Mouse (Mus musculus) heart, postnatal 25 days (tissue): ENCODE measurements around the gene Lrrc27. TPM values are rescaled to one million over a fixed set of nuclear protein-coding genes. Genes with fewer than 3 reads are reported as not detected.

ENCODE experiments used
- DNase-seq: peaks from one replicate; pipeline ENCODE4 v3.0.0; 2022; ENCODE audit warnings: low spot score
- intact Hi-C: fragments of 180-260 bp; cut with DNase I; formaldehyde crosslinking; loops from one replicate; pipeline ENCODE4 v1.15.1; 2025
- total RNA-seq, 2 experiments: library from RNA; stranded (reverse); gene quantifications; 2 replicates each; pipeline ENCODE4 v1.2.3; 2021

Gene Lrrc27
- total RNA-seq, 2 experiments from 2014 or later = 19.1 to 20.0 TPM

DNA sequence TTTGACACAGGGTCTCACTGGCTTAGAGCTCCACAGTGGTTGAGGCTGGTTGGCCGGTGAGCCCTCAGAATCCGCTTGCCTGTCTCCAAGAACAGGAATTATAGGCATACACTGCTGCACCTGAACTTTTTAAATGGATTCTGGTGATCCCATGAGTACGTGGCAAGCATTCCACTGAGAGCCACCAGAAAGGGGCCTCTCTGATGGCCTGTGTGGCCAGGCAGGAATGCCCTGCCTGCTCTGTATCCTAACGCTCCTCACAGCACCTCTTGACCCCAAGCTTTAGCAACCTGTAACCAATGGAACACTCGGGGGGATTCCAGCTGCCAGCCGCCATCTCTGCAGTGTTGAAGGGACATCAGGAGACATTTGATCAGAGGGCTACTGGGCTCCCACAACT, 1.0 kb upstream of the Lrrc27 start:
- no peak for DNase-seq
- intact Hi-C loops = loop anchor here (10.0 kb wide), 1 partner anchor 367 kb away; the partner anchor contains the start of genes Mapk1ip1 and Ppp2r2d

DNA sequence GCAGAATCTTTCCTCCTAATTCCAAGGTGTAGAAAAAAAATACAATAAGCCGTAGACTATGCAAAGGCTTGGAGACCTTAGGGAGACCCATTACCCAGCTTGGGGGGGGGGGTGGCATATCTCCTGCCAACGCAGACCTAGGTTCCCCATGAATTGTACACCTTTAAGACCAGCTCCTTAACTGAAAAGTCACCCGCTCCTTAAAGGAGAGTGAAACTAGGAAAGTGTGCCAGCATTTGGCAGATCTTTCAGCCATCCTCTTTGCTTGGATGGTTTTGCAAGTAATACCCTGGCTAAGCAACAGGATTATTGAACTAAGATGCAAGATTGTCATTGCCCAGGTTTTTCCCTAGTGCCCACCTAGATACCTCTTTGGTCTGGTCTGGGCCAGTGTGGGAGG, 963 bp downstream of the Lrrc27 start:
- intact Hi-C loops = loop anchor here (10.0 kb wide), 1 partner anchor 369 kb away; the partner anchor contains the start of genes Mapk1ip1 and Ppp2r2d
- DNase-seq = no peak

DNA sequence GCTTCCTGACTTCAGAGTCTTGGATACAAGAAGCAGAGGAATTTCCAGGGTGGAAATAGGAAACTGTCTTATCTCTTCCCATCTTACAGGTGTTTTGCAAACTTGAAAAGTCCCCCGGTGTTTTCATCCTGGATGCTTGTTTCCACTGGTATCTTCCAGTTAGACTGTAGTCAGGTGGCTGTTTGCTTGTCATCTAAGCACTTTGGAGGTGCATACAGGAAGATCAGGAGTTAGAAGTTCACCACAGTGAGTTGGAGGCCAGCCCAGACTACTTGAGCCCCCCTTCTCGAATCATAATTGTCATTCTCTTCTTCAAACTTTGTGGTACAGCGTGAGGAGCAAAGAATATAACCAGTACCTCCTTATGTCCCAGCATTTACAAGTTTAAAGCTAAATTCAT, 1.4 kb downstream of the Lrrc27 start:
- no peak for DNase-seq
- intact Hi-C loops = loop anchor here (10.0 kb wide), 1 partner anchor 369 kb away; the partner anchor contains the start of genes Mapk1ip1 and Ppp2r2d

DNA sequence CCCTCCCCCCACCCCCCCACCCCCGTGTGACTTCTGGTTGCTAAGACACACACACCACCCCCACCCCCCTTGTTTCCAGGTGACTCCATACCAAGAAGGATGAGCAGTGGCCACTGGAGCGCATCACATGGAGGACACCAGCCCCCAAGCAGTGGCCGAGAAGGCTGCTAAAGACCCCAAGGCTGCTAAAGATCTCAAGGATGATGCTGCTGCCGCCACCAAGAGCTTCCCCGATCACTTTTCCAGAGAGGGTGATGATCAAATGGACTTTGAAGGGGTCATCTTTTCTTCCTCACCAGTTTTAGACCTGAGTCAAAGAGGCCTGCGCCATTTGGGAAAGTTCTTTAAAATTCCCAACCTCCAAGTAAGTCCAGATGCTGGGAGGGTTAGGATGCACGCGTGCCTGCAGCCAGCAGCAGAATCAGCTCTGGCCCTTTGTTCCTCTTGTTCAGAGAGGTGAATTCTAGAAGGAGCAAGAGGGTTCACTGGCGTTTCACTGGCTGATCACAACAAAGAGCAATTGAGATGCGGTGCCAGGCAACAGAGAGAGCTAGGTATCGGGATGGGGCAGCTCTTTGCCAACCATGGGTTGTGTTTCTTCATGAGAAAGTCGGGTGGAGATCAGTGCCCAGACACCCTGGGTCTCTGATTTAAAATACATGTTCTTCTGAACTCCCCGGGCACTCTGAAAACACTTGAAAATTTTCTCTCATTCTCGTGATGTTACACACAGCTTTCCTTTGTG, 2.0 kb downstream of the Lrrc27 start:
- DNase-seq = no peak
- intact Hi-C loops = loop anchor here (10.0 kb wide), 1 partner anchor 370 kb away; the partner anchor contains the start of genes Mapk1ip1 and Ppp2r2d

DNA sequence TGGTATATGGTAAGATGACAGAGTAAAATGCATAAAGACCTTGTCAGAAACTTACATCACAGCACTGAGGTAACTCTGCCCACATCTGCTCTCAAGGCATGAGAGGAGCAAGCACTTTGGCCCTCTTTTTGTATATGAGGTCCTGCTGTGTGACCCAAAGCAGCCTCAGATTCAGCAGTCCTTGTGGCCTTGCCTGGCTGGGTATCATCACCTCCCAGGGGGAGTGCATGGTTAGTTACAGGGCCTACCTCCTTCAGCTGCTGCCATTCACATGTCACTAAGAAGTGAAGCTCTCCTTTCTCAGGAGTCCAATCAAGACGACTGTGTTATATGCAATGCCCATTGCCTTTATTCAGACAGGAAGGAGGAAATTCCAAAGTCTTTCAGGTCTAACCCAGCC, 2.7 kb downstream of the Lrrc27 start:
- DNase-seq = no peak
- intact Hi-C loops = loop anchor here (10.0 kb wide), 1 partner anchor 371 kb away; the partner anchor contains the start of genes Mapk1ip1 and Ppp2r2d

DNA sequence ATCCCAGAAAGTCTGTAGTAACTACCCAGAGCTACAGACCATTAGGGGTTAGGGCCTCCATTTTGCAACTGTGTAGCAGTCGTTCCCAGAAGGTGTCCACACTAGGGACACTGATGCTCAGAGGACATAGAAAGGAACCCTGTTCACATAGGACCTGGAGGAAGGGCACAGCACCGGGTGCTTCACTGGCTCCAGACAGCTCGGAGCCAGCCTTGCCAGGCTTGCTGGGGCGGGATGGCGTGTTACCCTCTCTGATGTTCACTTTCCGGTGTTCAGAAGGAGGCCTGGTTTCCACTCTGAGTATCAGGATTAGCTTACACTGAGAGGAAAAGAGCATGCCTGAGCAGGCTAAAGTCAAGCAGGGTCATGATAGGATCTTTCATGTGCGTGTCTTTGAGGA, 3.2 kb downstream of the Lrrc27 start:
- DNase-seq = no peak
- intact Hi-C loops = loop anchor here (2.0 to 10.0 kb wide), 2 partner anchors 17 to 371 kb away; partner anchors contain the start of genes Mapk1ip1 and Ppp2r2d

DNA sequence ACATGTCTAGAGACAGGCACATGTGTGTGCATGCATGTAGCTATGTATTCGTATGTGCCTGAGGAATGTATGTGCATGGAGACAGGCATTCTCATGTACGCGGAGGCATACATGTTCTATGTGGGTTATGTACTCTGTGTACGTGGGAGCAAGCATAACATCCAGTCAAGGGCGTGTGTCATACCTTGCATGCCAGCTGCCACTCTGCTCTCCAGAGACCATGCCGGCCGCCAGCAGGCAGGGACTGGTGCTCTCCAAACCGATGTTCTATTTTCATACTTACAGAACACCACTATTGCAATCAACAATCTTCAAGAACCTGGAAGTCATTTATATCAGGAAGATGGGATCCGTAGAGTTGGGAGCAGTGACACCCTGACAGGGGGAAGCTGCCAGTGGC, 3.7 kb downstream of the Lrrc27 start:
- DNase-seq = no peak
- intact Hi-C loops = loop anchor here (2.0 to 10.0 kb wide), 2 partner anchors 16 to 372 kb away; partner anchors contain the start of genes Mapk1ip1 and Ppp2r2d

DNA sequence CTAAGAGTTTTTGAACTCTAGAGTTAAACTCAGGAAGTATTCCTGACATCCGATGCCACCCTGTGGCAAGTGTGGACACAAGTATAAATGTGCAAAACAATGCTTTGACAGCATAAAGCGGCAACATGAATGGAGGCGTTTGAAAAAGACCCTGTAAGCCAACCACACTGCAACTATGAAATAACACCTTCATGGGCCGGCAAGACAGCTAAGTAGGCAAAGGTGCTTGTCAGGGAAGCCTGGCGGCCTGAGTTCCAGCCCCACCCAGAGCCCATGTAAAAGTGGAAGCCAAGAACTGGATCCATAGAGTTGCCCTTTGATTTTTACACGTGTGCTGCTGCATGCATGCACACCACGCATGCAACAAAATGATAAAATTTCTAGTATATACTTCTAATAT, 4.3 kb downstream of the Lrrc27 start:
- no peak for DNase-seq
- intact Hi-C loops = loop anchor here (2.0 to 10.0 kb wide), 2 partner anchors 16 to 372 kb away; partner anchors contain the start of genes Mapk1ip1 and Ppp2r2d

DNA sequence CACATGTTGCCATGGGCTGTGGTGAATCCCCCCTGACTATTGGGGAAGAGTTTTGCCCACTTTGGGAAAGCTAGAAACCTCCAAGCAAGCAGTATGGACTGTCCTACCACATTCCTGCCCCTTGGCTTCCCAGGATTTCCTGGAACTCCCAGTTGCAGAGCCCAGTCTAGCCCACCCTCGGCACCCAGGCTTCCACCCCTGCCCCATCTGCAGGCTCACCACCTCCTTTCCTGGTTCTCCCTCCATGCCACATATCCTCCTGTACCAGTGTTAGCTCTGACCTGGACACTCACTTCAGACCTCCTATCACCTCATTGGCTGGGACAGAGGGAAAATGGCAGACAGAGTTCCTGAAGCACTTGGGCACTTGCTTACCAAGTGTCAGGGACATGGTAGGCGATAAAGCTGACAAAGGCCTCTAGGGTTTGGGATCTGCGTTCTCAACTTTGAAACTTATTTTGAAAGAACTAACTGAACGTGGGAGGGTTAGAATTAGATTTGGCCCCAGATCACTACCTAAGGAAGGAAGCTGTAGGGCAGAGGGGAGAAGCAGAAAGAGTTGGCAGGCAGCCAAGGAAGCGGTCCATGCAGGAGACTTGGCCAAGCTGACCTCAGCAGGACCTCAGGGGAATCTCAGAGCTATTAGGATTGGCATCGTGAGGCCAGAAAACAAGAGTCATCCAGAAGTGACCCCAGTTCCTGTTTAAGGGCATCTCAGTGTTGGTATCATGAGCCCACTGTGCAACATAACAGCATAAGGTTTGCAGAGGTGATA, 6.0 kb downstream of the Lrrc27 start:
- intact Hi-C loops = loop anchor here (10.0 kb wide), 1 partner anchor 374 kb away; the partner anchor contains the start of genes Mapk1ip1 and Ppp2r2d
- DNase-seq = no peak

DNA sequence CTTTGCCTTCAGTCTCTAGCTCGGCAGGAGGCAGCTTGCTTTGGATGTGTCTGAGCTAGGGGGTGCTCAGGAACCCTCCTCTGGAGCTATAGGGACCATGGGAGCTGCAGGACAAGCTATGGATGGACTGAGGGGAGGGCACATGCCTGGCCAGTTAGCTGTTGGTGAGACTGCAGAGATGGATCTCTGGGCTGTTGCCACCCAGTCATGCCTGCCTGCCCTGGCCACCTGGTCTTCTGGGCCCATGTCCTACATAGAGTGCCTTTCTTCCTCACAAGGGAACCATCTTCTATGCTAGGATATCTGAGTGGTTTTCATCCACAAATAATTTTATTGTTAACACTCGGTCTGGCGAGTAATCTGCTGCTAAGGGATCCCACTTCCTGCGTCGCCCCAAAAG, 6.7 kb downstream of the Lrrc27 start:
- intact Hi-C loops = loop anchor here (10.0 kb wide), 1 partner anchor 375 kb away; the partner anchor contains the start of genes Mapk1ip1 and Ppp2r2d
- no peak for DNase-seq

DNA sequence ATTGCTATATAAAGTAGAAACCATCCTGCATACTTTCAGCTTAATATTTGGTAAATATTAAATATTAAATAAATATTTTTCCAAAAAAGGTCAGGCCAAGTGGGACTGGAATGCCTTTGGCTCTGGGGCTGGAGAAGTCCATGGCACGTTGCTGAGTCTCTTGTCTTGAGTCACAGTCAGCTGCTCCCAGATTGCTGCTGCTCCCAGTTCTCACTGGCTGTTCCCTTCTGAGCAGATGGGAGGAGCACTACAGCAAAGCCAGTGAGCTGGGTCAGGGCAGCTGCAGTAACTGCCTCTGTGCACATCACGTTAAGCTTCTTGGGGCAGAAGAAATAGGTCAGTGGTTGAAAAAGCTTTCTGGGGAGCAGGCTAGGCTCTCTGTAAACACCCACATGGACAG, 7.5 kb downstream of the Lrrc27 start:
- intact Hi-C loops = no loop called here
- peak; percentile 44 for DNase-seq

DNA sequence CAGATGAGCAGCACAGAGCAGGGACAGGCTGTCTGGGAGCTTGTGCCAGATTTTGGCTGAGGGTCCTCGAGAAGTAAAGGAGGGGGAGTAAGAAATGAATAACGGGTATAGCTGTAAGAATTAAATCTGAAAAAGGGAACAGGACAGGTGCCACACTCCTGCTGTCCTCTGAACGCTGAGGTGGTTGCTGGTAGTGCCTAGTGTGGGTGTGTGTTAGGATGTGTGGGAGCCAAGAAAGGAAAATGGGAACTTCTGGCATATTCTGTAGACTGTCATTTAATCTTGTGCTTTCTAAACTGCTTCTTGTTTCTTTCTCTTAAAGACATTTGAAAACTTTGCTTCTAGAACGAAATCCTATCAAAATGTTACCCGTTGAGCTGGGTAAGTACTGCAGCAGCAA, 8.3 kb downstream of the Lrrc27 start:
- no peak for DNase-seq
- intact Hi-C loops = no loop called here

DNA sequence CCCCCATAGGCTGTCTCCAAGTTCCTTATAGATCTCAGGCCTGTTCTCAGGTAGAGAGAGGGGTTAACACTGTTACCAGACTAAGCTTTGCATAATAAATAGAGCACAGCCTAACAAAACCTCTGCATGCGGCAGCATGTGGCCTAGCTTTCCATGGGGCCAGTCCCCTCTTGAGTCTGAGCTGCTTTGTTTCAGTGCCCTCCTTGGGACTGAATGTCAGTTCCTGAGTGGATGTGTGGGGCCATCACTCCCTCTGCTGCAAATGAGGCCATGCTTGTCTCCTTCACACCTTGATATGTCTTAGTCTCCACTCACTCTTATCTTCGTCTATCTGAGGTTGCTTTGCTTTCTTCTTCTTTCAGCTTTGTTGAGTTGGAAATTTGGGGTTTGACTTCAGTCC, 9.1 kb downstream of the Lrrc27 start:
- intact Hi-C loops = no loop called here
- no peak for DNase-seq

DNA sequence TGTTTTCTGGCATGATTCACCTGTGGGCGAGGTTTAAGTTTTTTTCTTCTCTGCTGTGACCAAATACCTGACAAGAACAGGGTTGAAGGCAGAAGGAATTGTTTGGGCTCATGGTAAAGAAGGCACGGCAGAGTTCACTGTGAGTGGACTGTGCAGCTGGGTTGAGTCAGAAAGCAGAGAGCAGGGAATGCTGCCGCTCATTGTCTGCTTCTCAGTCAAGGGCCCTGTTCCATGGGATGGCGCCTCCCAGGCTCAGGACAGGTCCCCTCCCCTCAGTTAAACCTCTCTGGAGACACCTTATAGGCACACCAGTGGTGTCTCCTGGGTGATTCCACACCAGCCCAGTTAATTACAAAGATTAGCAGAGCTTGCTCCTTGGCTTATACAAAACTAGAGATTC, 9.6 kb downstream of the Lrrc27 start:
- intact Hi-C loops = no loop called here
- DNase-seq = no peak

DNA sequence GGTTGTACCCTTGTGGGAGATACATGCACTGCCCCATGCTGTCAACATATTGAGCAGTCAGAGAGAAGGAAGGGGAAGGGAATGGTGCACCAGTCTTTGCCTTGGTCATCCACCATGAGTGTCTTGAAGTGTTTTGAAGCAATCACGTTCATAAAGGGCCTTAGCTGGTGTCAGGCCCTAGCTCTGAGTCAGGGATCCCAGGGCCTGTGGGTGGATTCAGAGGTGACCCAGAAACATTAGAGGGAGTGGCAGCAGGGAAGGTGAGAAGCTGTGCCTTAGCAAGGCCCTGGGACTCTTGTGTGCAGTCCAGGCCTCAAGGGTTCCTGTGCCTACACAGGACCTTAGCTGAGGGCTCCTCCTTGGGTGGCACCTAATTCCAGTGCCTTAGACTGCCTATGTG, 11.3 kb downstream of the Lrrc27 start:
- no peak for DNase-seq
- intact Hi-C loops = no loop called here

DNA sequence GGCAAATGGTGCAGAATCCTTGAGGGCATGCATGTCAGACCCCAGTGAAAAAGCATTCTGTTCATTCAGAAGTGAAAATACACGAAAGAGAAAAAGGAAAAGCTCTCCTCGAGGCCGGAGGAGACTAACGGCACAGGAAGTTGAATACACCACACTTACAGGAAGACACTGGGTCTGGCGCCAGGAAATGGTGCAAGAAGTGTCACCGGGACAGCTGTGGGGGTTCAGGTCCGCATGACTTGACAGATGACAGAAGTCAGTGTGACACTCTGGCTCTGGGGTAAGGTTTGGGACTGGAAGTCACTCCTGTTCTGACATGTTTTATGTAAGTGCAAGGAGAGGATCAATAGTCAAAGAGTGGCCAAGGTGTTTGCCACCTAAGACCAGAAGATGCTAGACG, 11.9 kb downstream of the Lrrc27 start:
- no peak for DNase-seq
- intact Hi-C loops = no loop called here

DNA sequence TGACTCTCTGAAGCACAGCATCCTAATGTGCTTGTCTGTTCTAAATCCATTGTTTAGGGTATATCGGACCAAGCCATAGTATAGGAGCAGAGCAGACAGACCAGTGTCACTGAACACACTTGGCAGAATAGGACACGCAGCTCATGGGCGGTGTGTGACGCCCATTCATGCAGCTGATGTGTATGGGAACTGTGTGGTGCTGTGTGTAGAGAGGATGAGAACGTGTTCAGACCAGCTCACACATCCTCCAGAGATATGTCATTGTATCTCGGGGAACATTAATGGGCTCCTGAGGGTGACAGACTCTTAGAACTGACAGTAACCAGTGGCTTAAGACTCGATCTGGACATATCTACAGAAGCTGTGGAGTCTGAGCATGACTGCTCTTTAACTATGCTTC, 13.6 kb downstream of the Lrrc27 start:
- no peak for DNase-seq
- intact Hi-C loops = no loop called here

DNA sequence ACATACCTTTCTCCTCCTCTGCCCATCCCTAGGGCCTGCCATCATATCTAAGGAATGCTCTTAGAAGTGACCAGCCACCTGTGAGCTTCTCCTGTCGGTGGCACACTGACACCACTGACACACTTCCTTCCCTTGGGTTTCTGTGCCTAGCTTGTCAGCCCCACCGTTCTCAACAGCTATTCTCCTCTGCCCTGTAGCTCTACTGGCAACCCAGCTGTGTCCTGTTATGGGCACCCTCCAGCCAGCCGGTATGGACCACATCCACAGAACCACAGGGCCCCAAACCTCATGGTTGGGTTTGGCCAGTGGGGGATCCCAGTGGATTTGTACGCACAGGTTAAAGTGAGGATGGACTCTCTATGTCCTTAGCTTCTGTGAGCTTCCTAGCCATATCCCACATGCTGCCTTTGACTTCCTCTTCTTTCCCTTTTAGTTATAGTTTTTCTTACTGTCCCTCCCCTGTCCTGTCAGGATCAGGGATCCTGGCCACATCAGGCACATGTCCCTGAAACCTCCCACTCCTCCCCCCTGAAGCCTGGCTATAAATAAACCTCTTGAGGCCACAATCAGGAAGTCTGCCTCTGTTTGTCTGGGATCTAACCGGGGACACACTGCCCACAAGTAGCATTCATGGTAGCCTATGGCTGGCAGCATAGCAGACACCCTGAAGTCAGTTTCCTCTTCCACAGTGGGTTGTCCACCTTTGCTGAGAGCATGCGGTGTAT, 15.8 kb downstream of the Lrrc27 start:
- DNase-seq = no peak
- intact Hi-C loops = no loop called here

DNA sequence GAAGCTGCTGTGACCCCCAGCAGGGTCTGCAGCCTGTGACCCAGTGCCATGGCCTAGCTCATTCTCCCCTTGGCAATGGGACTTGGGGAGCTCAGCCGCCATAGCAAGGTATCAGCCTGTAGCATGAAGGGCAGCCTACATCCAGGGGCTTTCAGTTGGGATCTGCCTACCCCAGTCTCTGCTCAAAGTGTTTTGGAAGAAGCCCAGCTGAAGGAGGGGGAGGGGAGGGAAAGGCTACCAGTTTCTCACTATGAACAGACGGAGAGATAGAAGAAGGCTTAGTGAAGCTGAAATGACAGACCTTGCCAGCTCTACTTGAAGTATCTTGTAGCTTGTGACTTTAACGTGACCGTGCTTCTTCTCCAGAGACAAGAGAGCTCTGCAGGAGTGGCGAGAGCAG, 17.0 kb downstream of the Lrrc27 start:
- intact Hi-C loops = no loop called here

DNA sequence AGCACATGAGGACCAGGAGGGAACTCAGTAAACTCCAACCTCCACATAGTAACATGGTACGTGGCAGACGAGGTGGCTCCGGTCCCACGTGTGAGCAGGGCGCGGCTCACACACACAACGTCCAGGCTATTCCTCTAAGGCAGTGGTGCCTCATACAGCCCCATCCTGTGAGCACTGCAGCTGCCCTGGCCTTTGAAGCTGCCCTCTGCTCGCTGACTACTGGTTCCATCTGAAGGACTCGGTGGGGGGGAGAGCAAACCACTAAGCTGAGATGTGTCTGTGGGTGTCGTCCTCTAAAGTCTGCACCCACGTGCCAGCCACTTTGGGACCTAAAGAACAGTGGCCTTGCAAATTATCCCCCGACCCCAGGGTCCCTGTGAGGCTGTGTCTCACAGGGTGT, 17.5 kb downstream of the Lrrc27 start:
- no peak for DNase-seq
- intact Hi-C loops = no loop called here

More for the DNA sequence above, 17.0 kb downstream of the Lrrc27 start:
- no peak for DNase-seq
